Mouse (Mus musculus) myocyte (in vitro differentiated cells): ENCODE measurements around the gene Sema4d. TPM values are rescaled to one million over a fixed set of nuclear protein-coding genes. Genes with fewer than 3 reads are reported as not detected.

Experiments
- H3K27me3 ChIP-seq: one replicate; pipeline ENCODE4 v1.6.1; 2011; ENCODE audit not compliant: control insufficient read depth, insufficient read depth, insufficient read length
- H3K36me3 ChIP-seq: one replicate; pipeline ENCODE4 v1.6.1; 2011; ENCODE audit not compliant: control insufficient read depth, insufficient read depth
- H3K4me2 ChIP-seq: one replicate; pipeline ENCODE4 v1.6.1; 2011; ENCODE audit warnings: low read depth, control low read depth
- H3K4me3 ChIP-seq: one replicate; pipeline ENCODE4 v1.5.1; 2011; ENCODE audit warnings: mild to moderate bottlenecking, control low read depth, moderate library complexity
- H3K79me2 ChIP-seq: one replicate; pipeline ENCODE4 v1.6.1; 2011; ENCODE audit not compliant: control insufficient read depth, insufficient read depth
- H3ac ChIP-seq: one replicate; pipeline ENCODE4 v1.6.1; 2011; ENCODE audit not compliant: control insufficient read depth, insufficient read length
- CEBPB ChIP-seq: IDR thresholded peaks from 2 replicates; pipeline ENCODE4 v1.6.1; 2011; ENCODE audit warnings: mild to moderate bottlenecking, moderate library complexity; ENCODE audit not compliant: poor library complexity, insufficient read depth, severe bottlenecking
- E2F4 ChIP-seq: IDR thresholded peaks from one replicate; pipeline ENCODE4 v1.6.1; 2011; ENCODE audit warnings: mild to moderate bottlenecking, control low read depth, moderate library complexity; ENCODE audit not compliant: insufficient read depth
- MAX ChIP-seq: IDR thresholded peaks from one replicate; pipeline ENCODE4 v1.6.1; 2011; ENCODE audit warnings: low read depth, mild to moderate bottlenecking, control low read depth
- MYOD1 ChIP-seq, 3 experiments: IDR thresholded peaks; one replicate each; pipeline ENCODE4 v1.6.1; 2011; ENCODE audit warnings: control low read depth in 2 of 3, low read depth in 2 of 3, mild to moderate bottlenecking in 2 of 3, moderate library complexity in 1 of 3; ENCODE audit not compliant: insufficient read length in 2 of 3, control insufficient read depth in 1 of 3
- MYOG ChIP-seq, 3 experiments: IDR thresholded peaks; one replicate each; pipeline ENCODE4 v1.6.1; 2011; ENCODE audit warnings: control low read depth in 2 of 3, low read depth in 2 of 3, mild to moderate bottlenecking in 2 of 3; ENCODE audit not compliant: insufficient read length in 2 of 3, control insufficient read depth in 1 of 3, insufficient read depth in 1 of 3
- POLR2A ChIP-seq: IDR thresholded peaks from one replicate; pipeline ENCODE4 v1.6.1; 2011; ENCODE audit warnings: low read depth, mild to moderate bottlenecking, control low read depth, moderate library complexity; ENCODE audit not compliant: insufficient read length
- POLR2AphosphoS2 ChIP-seq: IDR thresholded peaks from one replicate; pipeline ENCODE4 v1.6.1; 2011; ENCODE audit warnings: low read depth, control low read depth; ENCODE audit not compliant: insufficient read length
- REST ChIP-seq: IDR thresholded peaks from one replicate; pipeline ENCODE4 v1.6.1; 2011; ENCODE audit warnings: mild to moderate bottlenecking, control low read depth, moderate library complexity; ENCODE audit not compliant: insufficient read depth, insufficient read length
- SRF ChIP-seq: IDR thresholded peaks from one replicate; pipeline ENCODE4 v1.6.1; 2011; ENCODE audit warnings: low read depth; ENCODE audit not compliant: control insufficient read depth, insufficient read length
- TCF12 ChIP-seq: IDR thresholded peaks from one replicate; pipeline ENCODE4 v1.6.1; 2011; ENCODE audit warnings: mild to moderate bottlenecking, control low read depth; ENCODE audit not compliant: poor library complexity, insufficient read depth, severe bottlenecking
- TCF3 ChIP-seq: IDR thresholded peaks from one replicate; pipeline ENCODE4 v1.6.1; 2011; ENCODE audit warnings: low read depth, control low read depth; ENCODE audit not compliant: insufficient read length
- USF1 ChIP-seq: IDR thresholded peaks from one replicate; pipeline ENCODE4 v1.6.1; 2011; ENCODE audit warnings: low read depth, mild to moderate bottlenecking, control low read depth, moderate library complexity
- polyA plus RNA-seq: library from polyadenylated mRNA; unstranded; fragments of >200 nt; fragmentation: generic; extraction: Trizol; gene quantifications from one replicate; pipeline ENCODE4 v1.2.1, GENCODE M21; 2012; ENCODE audit warnings: missing spikeins

Gene Sema4d
- polyA plus RNA-seq, 1 experiment: 15.3 TPM

GRCm38 (mm10) chr13:51724566-51724965, 69.0 kb downstream of the Sema4d start:
- Histone ChIP-seq H3K4me2 (no peak overlapping the region), H3K36me3 (no peaks in the 10 kb centered on the region), H3K27me3 (no peaks in the 10 kb centered on the region), H3K4me3 (no peak overlapping the region), H3ac (no peak overlapping the region), H3K79me2 (no peaks in the 10 kb centered on the region)
- TF ChIP-seq POLR2AphosphoS2 (no peak), SRF (no peak), MYOD1 (IDR thresholded peaks at IDR 0.05; ENCODE audit: control insufficient read depth in 1 of 3, insufficient read length in 2 of 3, low read depth in 2 of 3) (no peak), POLR2A (no peak), TCF3 (no peak), REST (no peak), E2F4 (no peak), TCF12 (no peak), MAX (no peak), CEBPB (no peak), MYOG (IDR thresholded peaks at IDR 0.05; ENCODE audit: control insufficient read depth in 1 of 3, insufficient read depth in 1 of 3, insufficient read length in 2 of 3, low read depth in 2 of 3) (no peak)

GRCm38 (mm10) chr13:51723114-51723513, 70.4 kb downstream of the Sema4d start:
- Histone ChIP-seq H3K4me3 (no peak overlapping the region), H3K36me3 (no peaks in the 10 kb centered on the region), H3K79me2 (no peaks in the 10 kb centered on the region), H3ac (no peak overlapping the region), H3K27me3 (no peaks in the 10 kb centered on the region), H3K4me2 (no peak overlapping the region)
- no peak for TF ChIP-seq SRF
- TF ChIP-seq USF1: no peak
- no peak for TF ChIP-seq MAX
- no peak for TF ChIP-seq E2F4
- TF ChIP-seq REST: no peak
- no peak for TF ChIP-seq CEBPB
- TF ChIP-seq MYOG (IDR thresholded peaks at IDR 0.05; ENCODE audit: control insufficient read depth in 1 of 3, insufficient read depth in 1 of 3, insufficient read length in 2 of 3, low read depth in 2 of 3): no peak
- TF ChIP-seq POLR2AphosphoS2: no peak
- no peak for TF ChIP-seq POLR2A
- TF ChIP-seq TCF12: no peak
- TF ChIP-seq TCF3: no peak
- TF ChIP-seq MYOD1 (IDR thresholded peaks at IDR 0.05; ENCODE audit: control insufficient read depth in 1 of 3, insufficient read length in 2 of 3, low read depth in 2 of 3): no peak

GRCm38 (mm10) chr13:51720556-51720955, 73.0 kb downstream of the Sema4d start:
- Histone ChIP-seq H3K79me2 (no peaks in the 10 kb centered on the region), H3ac (no peak overlapping the region), H3K36me3 (no peaks in the 10 kb centered on the region), H3K4me3 (no peak overlapping the region), H3K4me2 (no peak overlapping the region), H3K27me3 (no peaks in the 10 kb centered on the region)
- no peak for TF ChIP-seq SRF
- TF ChIP-seq MYOD1 (IDR thresholded peaks at IDR 0.05; ENCODE audit: control insufficient read depth in 1 of 3, insufficient read length in 2 of 3, low read depth in 2 of 3): no peak
- TF ChIP-seq MAX: no peak
- TF ChIP-seq TCF3: no peak
- no peak for TF ChIP-seq USF1
- TF ChIP-seq CEBPB: no peak

- Histone ChIP-seq H3K79me2 (no peaks in the 10 kb centered on the region), H3K36me3 (no peaks in the 10 kb centered on the region)
- TF ChIP-seq TCF12 (no peak), CEBPB (no peak), SRF (no peak), MYOD1 (IDR thresholded peaks at IDR 0.05; ENCODE audit: control insufficient read depth in 1 of 3, insufficient read length in 2 of 3, low read depth in 2 of 3) (no peak), MYOG (IDR thresholded peaks at IDR 0.05; ENCODE audit: control insufficient read depth in 1 of 3, insufficient read depth in 1 of 3, insufficient read length in 2 of 3, low read depth in 2 of 3) (no peak), POLR2A (no peak), REST (no peak), USF1 (no peak), E2F4 (no peak), TCF3 (no peak), POLR2AphosphoS2 (no peak)
Measured at GRCm38 (mm10) chr13:51719256-51719655, 74.3 kb downstream of the Sema4d start.

GRCm38 (mm10) chr13:51716350-51717263, 76.9 kb downstream of the Sema4d start:
- Histone ChIP-seq H3K4me2 (no peak overlapping the region), H3K36me3 (no peaks in the 10 kb centered on the region), H3K4me3 (no peak overlapping the region), H3K27me3 (no peaks in the 10 kb centered on the region), H3ac (no peak overlapping the region), H3K79me2 (no peaks in the 10 kb centered on the region)
- TF ChIP-seq REST: no peak
- TF ChIP-seq POLR2AphosphoS2: no peak
- TF ChIP-seq E2F4: no peak
- TF ChIP-seq MAX: no peak
- TF ChIP-seq USF1: no peak
- no peak for TF ChIP-seq TCF3
- no peak for TF ChIP-seq MYOG (IDR thresholded peaks at IDR 0.05; ENCODE audit: control insufficient read depth in 1 of 3, insufficient read depth in 1 of 3, insufficient read length in 2 of 3, low read depth in 2 of 3)
- no peak for TF ChIP-seq TCF12
- TF ChIP-seq MYOD1 (IDR thresholded peaks at IDR 0.05; ENCODE audit: control insufficient read depth in 1 of 3, insufficient read length in 2 of 3, low read depth in 2 of 3): no peak
- no peak for TF ChIP-seq POLR2A
- TF ChIP-seq SRF: no peak
- no peak for TF ChIP-seq CEBPB

More at GRCm38 (mm10) chr13:51719256-51719655, 74.3 kb downstream of the Sema4d start:
- Histone ChIP-seq H3ac (no peak overlapping the region), H3K27me3 (no peaks in the 10 kb centered on the region), H3K4me3 (no peak overlapping the region), H3K4me2 (no peak overlapping the region)
